Mouse (Mus musculus): ENCODE data around the gene B3glct. TPM values are rescaled to one million over a fixed set of nuclear protein-coding genes. Genes with fewer than 3 reads are reported as not detected.

The B3glct gene
- polyA plus RNA-seq, 1 experiment from 2014 or later: 15.4 TPM

DNA sequence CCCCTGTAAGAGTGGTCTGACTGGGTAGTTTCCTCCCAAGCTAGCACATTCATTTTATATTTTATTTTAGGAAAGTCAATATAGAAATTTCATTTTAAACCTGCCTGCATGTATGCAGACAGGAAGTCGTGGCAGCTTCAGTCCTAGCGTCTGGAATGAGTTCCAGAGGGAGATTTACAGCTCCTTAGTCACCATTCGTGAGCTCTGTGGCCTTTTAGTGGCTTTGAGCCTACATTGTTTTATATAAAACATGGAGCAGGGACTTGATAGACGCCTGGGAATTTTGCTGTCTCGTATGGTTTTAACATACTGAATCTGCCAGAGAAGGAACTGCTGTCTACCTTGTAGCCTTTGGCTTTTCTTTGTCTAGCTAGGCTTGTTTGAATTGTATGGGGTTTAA is 2.9 kb downstream of the B3glct start:
- H3K9me3 ChIP-seq (ENCODE audit: control insufficient read depth, low read length): no peaks in the 10 kb centered on the region
- no peaks in the 10 kb centered on the region for H3K4me1 ChIP-seq (ENCODE audit: control insufficient read depth, insufficient read depth, low read length)
- no peak overlapping the region for H3K27ac ChIP-seq (replicated peaks; ENCODE audit: low read depth, low read length)
- no peak overlapping the region for H3K4me2 ChIP-seq (ENCODE audit: low read depth, low read length)
- no peak for DNase-seq (ENCODE audit: low spot score)
- no peaks in the 10 kb centered on the region for H3K36me3 ChIP-seq (ENCODE audit: control insufficient read depth, insufficient read depth, low read length)
- WGBS: 56% methylated on average over 5 of the region's 5 CpGs
- no peak overlapping the region for H3K9ac ChIP-seq (ENCODE audit: low read depth, low read length)
- ATAC-seq (ENCODE audit: low read depth): no peak
- H3K27me3 ChIP-seq (replicated peaks; ENCODE audit: control insufficient read depth, insufficient read depth, low read length): no peaks in the 10 kb centered on the region
- no peak overlapping the region for H3K4me3 ChIP-seq (ENCODE audit: low read depth, low read length)

DNA sequence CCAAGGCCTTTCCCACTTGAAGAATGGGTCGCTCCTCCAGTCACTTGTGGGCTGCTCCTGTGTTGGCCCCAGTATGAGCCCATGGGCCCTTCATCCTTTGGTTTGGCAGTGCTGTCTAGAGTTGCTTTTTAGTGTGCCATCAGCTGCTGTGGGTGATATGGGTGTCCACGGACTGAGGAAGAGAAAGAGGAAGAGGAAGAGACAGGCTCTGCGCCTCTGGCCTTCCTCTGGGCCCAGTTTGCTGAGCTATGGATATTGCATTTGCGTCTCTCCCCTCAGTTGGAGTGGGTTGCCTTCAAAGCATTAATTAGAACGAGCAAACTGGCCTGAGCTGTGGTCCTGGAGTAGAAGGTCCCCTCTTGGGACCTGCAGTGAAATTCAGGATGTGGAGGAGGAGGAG is 11.8 kb downstream of the B3glct start:
- 72% methylated on average over 5 of the region's 5 CpGs for WGBS
- H3K4me3 ChIP-seq (ENCODE audit: low read depth, low read length): no peak overlapping the region

DNA sequence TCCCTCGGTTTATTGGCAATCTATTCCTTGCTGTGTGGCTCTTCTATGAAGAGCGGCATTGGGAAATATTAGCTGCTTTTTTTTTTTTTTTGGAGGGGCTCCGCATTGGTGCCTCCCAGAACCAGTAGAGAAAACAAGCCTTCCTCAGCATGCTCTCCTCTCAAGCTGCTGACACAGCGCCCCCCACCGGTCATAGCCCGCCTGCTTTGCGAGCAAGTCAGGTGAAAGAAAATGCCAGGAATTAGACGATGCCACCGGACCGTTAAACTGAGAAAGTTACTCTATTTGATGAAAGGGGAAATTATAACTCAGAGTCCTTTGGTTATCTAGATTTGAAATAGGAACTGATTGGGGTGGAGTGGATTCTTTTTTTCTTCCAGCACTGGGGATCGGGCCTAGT is 14.5 kb downstream of the B3glct start:
- 0 out of 2 replicates have a peak, but pooled peaks cover 5% of the 10 kb centered on the region for H3K36me3 ChIP-seq (ENCODE audit: control insufficient read depth, insufficient read depth, low read length)
- H3K27me3 ChIP-seq (replicated peaks; ENCODE audit: control insufficient read depth, insufficient read depth, low read length): no peaks in the 10 kb centered on the region
- 72% methylated on average over 11 of the region's 11 CpGs for WGBS
- H3K4me2 ChIP-seq (ENCODE audit: low read depth, low read length): no peak overlapping the region
- no peak overlapping the region for H3K27ac ChIP-seq (replicated peaks; ENCODE audit: low read depth, low read length)
- DNase-seq (ENCODE audit: low spot score): no peak
- H3K4me3 ChIP-seq (ENCODE audit: low read depth, low read length): no peak overlapping the region
- no peak overlapping the region for H3K9ac ChIP-seq (ENCODE audit: low read depth, low read length)
- no peaks in the 10 kb centered on the region for H3K4me1 ChIP-seq (ENCODE audit: control insufficient read depth, insufficient read depth, low read length)
- 0 out of 2 replicates have a peak, but pooled peaks cover 5% of the 10 kb centered on the region for H3K9me3 ChIP-seq (ENCODE audit: control insufficient read depth, low read length)
- no peak for ATAC-seq (ENCODE audit: low read depth)

More for the DNA sequence above, 11.8 kb downstream of the B3glct start:
- H3K36me3 ChIP-seq (ENCODE audit: control insufficient read depth, insufficient read depth, low read length): no peaks in the 10 kb centered on the region
- ATAC-seq (ENCODE audit: low read depth): no peak
- no peaks in the 10 kb centered on the region for H3K27me3 ChIP-seq (replicated peaks; ENCODE audit: control insufficient read depth, insufficient read depth, low read length)
- H3K27ac ChIP-seq (replicated peaks; ENCODE audit: low read depth, low read length): no peak overlapping the region
- DNase-seq (ENCODE audit: low spot score): no peak
- 0 out of 2 replicates have a peak, but pooled peaks cover 5% of the 10 kb centered on the region for H3K9me3 ChIP-seq (ENCODE audit: control insufficient read depth, low read length)
- no peak overlapping the region for H3K4me2 ChIP-seq (ENCODE audit: low read depth, low read length)
- no peak overlapping the region for H3K9ac ChIP-seq (ENCODE audit: low read depth, low read length)
- H3K4me1 ChIP-seq (ENCODE audit: control insufficient read depth, insufficient read depth, low read length): no peaks in the 10 kb centered on the region

DNA sequence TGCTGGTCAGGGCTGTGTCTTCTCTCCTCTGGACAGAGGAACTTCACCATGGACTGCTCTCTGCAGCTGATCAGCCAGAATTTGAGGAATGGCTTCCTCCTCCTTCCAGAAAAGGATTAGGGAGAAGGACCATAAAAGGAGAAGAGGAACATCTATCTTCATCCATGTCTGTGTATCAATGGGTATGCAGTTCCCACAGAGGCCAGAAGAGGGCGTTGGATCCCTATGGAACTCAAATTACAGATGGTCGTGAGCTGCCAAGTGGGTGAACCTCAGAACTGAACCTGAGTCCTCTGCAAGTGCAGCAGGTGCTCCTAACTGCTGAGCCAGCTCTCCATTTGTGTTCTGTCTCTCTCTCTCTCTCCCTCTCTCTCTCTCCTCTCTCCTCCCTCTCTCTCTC is 15.2 kb downstream of the B3glct start:
- Histone ChIP-seq H3K9ac (ENCODE audit: low read depth, low read length) (no peak overlapping the region), H3K36me3 (ENCODE audit: control insufficient read depth, insufficient read depth, low read length) (0 out of 2 replicates have a peak, but pooled peaks cover 5% of the 10 kb centered on the region), H3K4me1 (ENCODE audit: control insufficient read depth, insufficient read depth, low read length) (no peaks in the 10 kb centered on the region), H3K9me3 (ENCODE audit: control insufficient read depth, low read length) (0 out of 2 replicates have a peak, but pooled peaks cover 5% of the 10 kb centered on the region), H3K27me3 (replicated peaks; ENCODE audit: control insufficient read depth, insufficient read depth, low read length) (no peaks in the 10 kb centered on the region), H3K27ac (replicated peaks; ENCODE audit: low read depth, low read length) (no peak overlapping the region), H3K4me3 (ENCODE audit: low read depth, low read length) (no peak overlapping the region), H3K4me2 (ENCODE audit: low read depth, low read length) (no peak overlapping the region)
- ATAC-seq (ENCODE audit: low read depth) (no peak), DNase-seq (ENCODE audit: low spot score) (no peak)
- 85% methylated on average over 2 of the region's 2 CpGs for WGBS

DNA sequence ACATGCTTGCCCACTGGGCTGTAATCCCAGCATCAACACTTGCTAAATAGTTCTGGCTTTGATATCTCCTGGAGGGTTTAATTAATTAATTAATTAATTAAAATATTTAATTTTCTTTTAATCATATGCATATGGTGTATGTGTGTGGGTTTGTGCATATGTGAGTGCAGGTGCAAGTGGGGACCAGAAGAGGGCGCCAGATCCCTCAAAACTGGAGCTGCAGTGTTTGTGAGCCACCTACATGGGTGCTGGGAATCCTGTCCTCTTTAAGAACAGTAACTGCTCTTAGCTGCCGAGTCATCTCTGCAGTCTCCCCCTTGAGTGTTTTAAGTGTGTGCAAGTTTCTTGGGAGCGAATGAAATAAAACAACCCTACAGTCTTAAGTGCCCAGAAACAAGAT is 15.9 kb downstream of the B3glct start:
- Histone ChIP-seq H3K9ac (ENCODE audit: low read depth, low read length) (no peak overlapping the region), H3K9me3 (ENCODE audit: control insufficient read depth, low read length) (0 out of 2 replicates have a peak, but pooled peaks cover 5% of the 10 kb centered on the region), H3K36me3 (ENCODE audit: control insufficient read depth, insufficient read depth, low read length) (0 out of 2 replicates have a peak, but pooled peaks cover 5% of the 10 kb centered on the region), H3K27ac (replicated peaks; ENCODE audit: low read depth, low read length) (no peak overlapping the region), H3K4me3 (ENCODE audit: low read depth, low read length) (no peak overlapping the region), H3K4me2 (ENCODE audit: low read depth, low read length) (no peak overlapping the region), H3K27me3 (replicated peaks; ENCODE audit: control insufficient read depth, insufficient read depth, low read length) (no peaks in the 10 kb centered on the region), H3K4me1 (ENCODE audit: control insufficient read depth, insufficient read depth, low read length) (no peaks in the 10 kb centered on the region)
- ATAC-seq (ENCODE audit: low read depth): no peak
- WGBS: 84% methylated on average over 3 of the region's 3 CpGs
- DNase-seq (ENCODE audit: low spot score): no peak

DNA sequence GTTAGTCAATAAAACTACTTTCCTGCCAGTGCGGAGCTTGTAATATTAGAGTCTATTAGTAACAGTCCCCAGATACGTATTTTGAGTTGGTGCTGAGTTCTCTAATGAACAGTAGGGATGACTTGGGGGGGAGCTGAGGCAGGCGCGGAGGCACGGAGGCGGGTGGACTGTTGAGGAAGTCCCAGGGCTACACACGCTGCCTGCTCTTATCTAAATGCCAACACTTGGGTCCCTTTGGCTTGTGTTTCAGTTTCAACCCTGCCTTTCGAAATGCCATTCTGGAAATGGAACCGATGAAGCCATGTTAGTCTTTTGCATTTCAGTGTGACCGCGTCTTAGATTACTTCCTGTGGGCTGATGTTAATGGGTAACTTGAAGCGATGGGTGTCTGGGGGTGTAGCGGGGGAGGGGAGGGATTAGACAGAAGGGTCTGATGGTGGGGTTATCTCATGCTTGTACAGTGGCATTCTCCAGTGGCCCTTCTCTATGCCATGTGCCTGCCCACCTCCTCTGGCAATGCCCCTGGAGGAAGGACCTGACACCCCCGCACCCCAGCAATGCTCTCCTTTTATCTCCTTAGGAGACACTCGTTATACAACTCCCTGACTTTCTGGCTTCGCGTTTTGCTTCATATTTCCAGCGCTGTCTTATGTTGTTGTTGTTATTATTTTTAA is 17.2 kb downstream of the B3glct start:
- ATAC-seq (ENCODE audit: low read depth): no peak
- no peak for DNase-seq (ENCODE audit: low spot score)
- Histone ChIP-seq H3K9ac (ENCODE audit: low read depth, low read length) (no peak overlapping the region), H3K27me3 (replicated peaks; ENCODE audit: control insufficient read depth, insufficient read depth, low read length) (no peaks in the 10 kb centered on the region), H3K4me1 (ENCODE audit: control insufficient read depth, insufficient read depth, low read length) (no peaks in the 10 kb centered on the region), H3K4me3 (ENCODE audit: low read depth, low read length) (no peak overlapping the region), H3K9me3 (ENCODE audit: control insufficient read depth, low read length) (0 out of 2 replicates have a peak, but pooled peaks cover 5% of the 10 kb centered on the region), H3K36me3 (ENCODE audit: control insufficient read depth, insufficient read depth, low read length) (0 out of 2 replicates have a peak, but pooled peaks cover 5% of the 10 kb centered on the region), H3K4me2 (ENCODE audit: low read depth, low read length) (no peak overlapping the region), H3K27ac (replicated peaks; ENCODE audit: low read depth, low read length) (no peak overlapping the region)
- WGBS: 81% methylated on average over 18 of the region's 18 CpGs

DNA sequence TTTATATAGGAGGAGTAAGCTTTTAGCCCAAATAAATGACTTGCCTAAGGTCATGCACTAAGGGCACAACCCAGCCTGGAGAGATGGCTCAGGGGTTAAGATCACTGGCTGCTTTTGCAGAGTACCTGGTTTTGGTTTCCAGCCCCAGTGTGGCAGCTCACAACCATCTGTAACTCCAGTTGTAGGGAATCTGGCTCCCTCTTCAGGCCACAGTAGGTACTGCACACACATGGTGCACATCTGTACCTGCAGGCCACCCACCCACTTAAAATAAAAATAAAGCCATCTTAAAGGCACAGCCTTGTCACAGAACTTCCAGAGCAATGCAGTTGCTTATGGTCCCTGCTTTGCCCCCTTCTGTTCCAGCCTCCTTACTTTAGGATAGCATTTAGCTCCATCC is 24.7 kb downstream of the B3glct start:
- no peaks in the 10 kb centered on the region for H3K4me1 ChIP-seq (ENCODE audit: control insufficient read depth, insufficient read depth, low read length)
- H3K36me3 ChIP-seq (ENCODE audit: control insufficient read depth, insufficient read depth, low read length): no peaks in the 10 kb centered on the region
- no peak for DNase-seq (ENCODE audit: low spot score)
- ATAC-seq (ENCODE audit: low read depth): no peak
- no peaks in the 10 kb centered on the region for H3K9me3 ChIP-seq (ENCODE audit: control insufficient read depth, low read length)
- no peak overlapping the region for H3K4me3 ChIP-seq (ENCODE audit: low read depth, low read length)
- H3K4me2 ChIP-seq (ENCODE audit: low read depth, low read length): no peak overlapping the region
- H3K9ac ChIP-seq (ENCODE audit: low read depth, low read length): no peak overlapping the region
- H3K27me3 ChIP-seq (replicated peaks; ENCODE audit: control insufficient read depth, insufficient read depth, low read length): no peaks in the 10 kb centered on the region
- no peak overlapping the region for H3K27ac ChIP-seq (replicated peaks; ENCODE audit: low read depth, low read length)

DNA sequence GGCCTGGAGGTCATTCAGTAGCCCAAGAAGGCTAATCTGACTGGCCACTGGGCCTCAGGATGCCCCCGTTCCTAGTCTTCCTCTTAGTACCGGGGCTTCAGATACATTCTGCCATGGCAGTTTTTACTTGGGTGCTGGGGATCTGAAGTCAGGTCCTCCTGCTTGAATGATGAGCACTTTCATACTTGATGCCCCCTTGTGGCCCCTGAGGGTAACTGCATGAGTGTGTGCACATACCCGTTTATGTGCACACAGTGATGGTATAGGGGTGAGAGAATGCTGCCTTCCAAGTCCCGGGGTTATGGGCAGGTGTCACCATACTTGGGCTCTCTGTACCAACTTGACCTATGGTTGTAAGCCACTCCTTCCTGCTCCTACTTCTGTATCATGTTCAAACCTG is 33.5 kb downstream of the B3glct start:
- ATAC-seq (ENCODE audit: low read depth): no peak

More for the DNA sequence above, 33.5 kb downstream of the B3glct start:
- Histone ChIP-seq H3K27me3 (replicated peaks; ENCODE audit: control insufficient read depth, insufficient read depth, low read length) (no peaks in the 10 kb centered on the region), H3K4me1 (ENCODE audit: control insufficient read depth, insufficient read depth, low read length) (peaks cover 10% of the 10 kb centered on the region; the same call in 1 of the 2 replicates), H3K9me3 (ENCODE audit: control insufficient read depth, low read length) (peaks cover 8% of the 10 kb centered on the region; the same call in 1 of the 2 replicates), H3K27ac (replicated peaks; ENCODE audit: low read depth, low read length) (no peak overlapping the region), H3K4me3 (ENCODE audit: low read depth, low read length) (no peak overlapping the region), H3K36me3 (ENCODE audit: control insufficient read depth, insufficient read depth, low read length) (no peaks in the 10 kb centered on the region), H3K9ac (ENCODE audit: low read depth, low read length) (no peak overlapping the region), H3K4me2 (ENCODE audit: low read depth, low read length) (no peak overlapping the region)
- no peak for DNase-seq (ENCODE audit: low spot score)
- WGBS: 92% methylated on average over 4 of the region's 4 CpGs
